Mouse (Mus musculus) testis, adult 2 months (tissue): ENCODE results near the gene Ric8b. TPM values are rescaled to one million over a fixed set of nuclear protein-coding genes. Genes with fewer than 3 reads are reported as not detected.
A peak's percentile ranks its signal among the peaks of the same experiment; 100 is the strongest.

ENCODE experiments used
- H3K27ac ChIP-seq: fragments of 200-500 bp; 2 replicates; pipeline ENCODE4 v1.5.1; 2012; ENCODE audit warnings: low read depth, low read length; ENCODE audit not compliant: control insufficient read depth, insufficient read depth
- H3K27me3 ChIP-seq: fragments of 200-500 bp; 2 replicates; pipeline ENCODE4 v1.6.1; 2012; ENCODE audit warnings: mild to moderate bottlenecking, low read length, moderate library complexity; ENCODE audit not compliant: control insufficient read depth, insufficient read depth
- H3K36me3 ChIP-seq: fragments of 200-500 bp; 2 replicates; pipeline ENCODE4 v1.6.1; 2012; ENCODE audit warnings: mild to moderate bottlenecking, low read length; ENCODE audit not compliant: control insufficient read depth, insufficient read depth
- H3K4me1 ChIP-seq: fragments of 200-500 bp; 2 replicates; pipeline ENCODE4 v1.6.1; 2012; ENCODE audit warnings: low read length; ENCODE audit not compliant: control insufficient read depth, insufficient read depth
- H3K4me3 ChIP-seq: fragments of 200-500 bp; 2 replicates; pipeline ENCODE4 v1.5.1; 2012; ENCODE audit warnings: low read depth, mild to moderate bottlenecking, low read length, moderate library complexity, mixed read lengths; ENCODE audit not compliant: control insufficient read depth
- CTCF ChIP-seq: fragments of 200-500 bp; IDR thresholded peaks from 2 replicates; pipeline ENCODE4 v1.5.1; 2012; ENCODE audit warnings: low read depth, mild to moderate bottlenecking, inconsistent platforms, low read length, moderate library complexity; ENCODE audit not compliant: control insufficient read depth, insufficient read depth, insufficient replicate concordance
- POLR2A ChIP-seq: fragments of 200-500 bp; IDR thresholded peaks from 2 replicates; pipeline ENCODE4 v1.6.1; 2012; ENCODE audit warnings: low read depth, mild to moderate bottlenecking, inconsistent platforms, low read length, moderate library complexity; ENCODE audit not compliant: control insufficient read depth
- polyA plus RNA-seq: library from polyadenylated mRNA; depleted of rRNA; stranded (reverse); fragments of >200 nt; gene quantifications from 2 replicates; pipeline ENCODE4 v1.2.3, GENCODE M21; 2012; rRNA removed

The Ric8b gene
- polyA plus RNA-seq = 3.0 and 3.4 TPM in 2 replicates

DNA sequence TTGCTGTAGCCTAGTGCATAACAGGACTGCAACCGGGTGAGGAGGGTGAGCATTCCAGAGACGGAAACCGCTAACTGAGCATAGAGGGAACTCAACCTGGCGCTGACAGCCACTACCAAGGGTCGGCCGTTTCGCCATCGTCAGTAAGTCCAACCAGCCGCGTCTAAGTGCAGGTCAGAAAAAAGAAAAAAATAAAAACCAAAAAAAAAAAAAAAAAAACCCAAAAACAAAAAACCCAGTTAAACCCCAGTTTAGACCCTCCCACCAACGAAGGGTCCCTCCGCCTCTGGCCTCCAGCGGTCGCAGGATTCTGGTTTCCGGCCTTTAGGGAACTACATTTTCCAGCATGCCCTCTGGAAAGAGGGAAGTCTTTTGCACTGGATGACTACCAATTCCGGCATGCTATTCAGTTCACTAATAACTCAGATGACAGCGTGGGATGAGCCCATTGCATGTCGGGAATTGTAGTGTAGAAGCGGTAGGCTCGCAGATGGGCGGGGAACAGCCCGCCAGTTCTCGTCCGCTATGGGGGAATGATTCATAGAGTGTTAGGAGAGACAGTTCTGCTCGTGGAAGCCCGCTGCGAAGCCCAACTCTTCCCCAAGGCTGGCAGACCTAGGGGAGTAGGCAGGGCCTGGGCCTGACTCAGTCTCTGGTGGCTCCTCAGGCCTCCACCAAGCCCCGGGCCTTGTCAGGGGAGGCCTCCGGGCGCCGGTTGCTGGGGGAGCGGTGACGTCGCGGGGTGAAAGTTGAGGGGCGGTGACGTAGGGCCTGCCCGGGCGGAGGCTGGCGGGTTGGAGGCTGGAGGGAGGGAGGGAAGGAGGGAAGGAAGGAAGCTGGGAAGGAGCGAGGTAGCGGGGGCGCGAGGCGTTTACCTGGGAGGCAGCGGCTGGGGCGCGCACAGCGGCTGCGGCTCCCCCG is at the start of gene Ric8b:
Ric8b (plus strand) TSS at position 807 of the 921 bp plus-strand sequence.
- H3K27me3 ChIP-seq = no peaks in the 10 kb centered on the region
- peak within 1 kb of the TSS; percentile 98 for H3K4me3 ChIP-seq
- TF ChIP-seq CTCF = no peak
- TF ChIP-seq POLR2A = peak; percentile 46
- peaks cover 5% of the 10 kb centered on the region for H3K4me1 ChIP-seq
- H3K36me3 ChIP-seq = no peaks in the 10 kb centered on the region; the same call in 1 of the 2 replicates
- H3K27ac ChIP-seq = peak within 1 kb of the TSS; percentile 100

DNA sequence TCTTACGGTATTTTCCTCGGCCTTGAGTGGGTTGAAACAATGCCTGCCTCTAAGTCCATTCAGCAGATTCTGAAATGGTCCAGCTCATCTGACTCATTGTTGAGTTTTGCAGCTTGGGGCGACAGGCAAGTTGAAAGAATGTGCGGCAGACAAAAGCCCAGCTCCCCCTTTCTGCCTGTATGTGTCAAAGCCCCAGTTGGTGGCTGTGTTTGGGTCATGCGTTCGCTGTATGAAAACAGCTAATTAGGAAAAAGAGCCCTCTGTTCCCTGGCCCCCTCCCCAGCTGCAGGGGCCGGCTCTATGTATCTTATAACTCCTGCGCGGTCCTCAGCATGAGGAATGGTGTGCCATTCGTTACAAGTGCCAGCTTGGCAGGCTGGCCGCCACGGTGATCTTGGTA is 46.1 kb upstream of the Ric8b start:
- no peak overlapping the region for H3K27ac ChIP-seq
- H3K4me1 ChIP-seq = no peaks in the 10 kb centered on the region
- no peak overlapping the region for H3K4me3 ChIP-seq
- TF ChIP-seq POLR2A (no peak), CTCF (no peak)
- H3K36me3 ChIP-seq = no peaks in the 10 kb centered on the region; the same call in 1 of the 2 replicates
- H3K27me3 ChIP-seq = no peaks in the 10 kb centered on the region

DNA sequence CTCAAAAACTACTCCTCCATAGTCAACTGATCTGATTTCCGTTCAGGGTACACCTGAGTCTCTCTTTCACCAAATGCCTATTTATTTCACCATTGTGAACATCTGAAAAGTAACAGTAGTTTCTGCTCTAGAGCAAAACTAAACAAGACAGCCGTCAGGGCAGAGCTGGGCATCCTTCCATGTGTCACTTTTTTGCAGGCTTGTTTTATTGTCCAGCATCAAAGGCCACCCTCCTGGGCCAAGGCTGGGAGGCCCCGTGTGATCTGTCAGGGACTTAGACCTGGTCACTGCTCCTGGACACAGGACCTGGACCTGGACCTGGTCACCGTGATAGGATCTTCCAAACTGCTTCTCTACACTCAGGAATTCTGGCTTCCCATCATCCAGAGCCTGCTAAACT is 45.5 kb upstream of the Ric8b start:
- Histone ChIP-seq H3K27me3 (no peaks in the 10 kb centered on the region), H3K27ac (no peak overlapping the region), H3K4me3 (no peak overlapping the region), H3K36me3 (no peaks in the 10 kb centered on the region; the same call in 1 of the 2 replicates), H3K4me1 (no peaks in the 10 kb centered on the region)
- TF ChIP-seq POLR2A (no peak), CTCF (no peak)

DNA sequence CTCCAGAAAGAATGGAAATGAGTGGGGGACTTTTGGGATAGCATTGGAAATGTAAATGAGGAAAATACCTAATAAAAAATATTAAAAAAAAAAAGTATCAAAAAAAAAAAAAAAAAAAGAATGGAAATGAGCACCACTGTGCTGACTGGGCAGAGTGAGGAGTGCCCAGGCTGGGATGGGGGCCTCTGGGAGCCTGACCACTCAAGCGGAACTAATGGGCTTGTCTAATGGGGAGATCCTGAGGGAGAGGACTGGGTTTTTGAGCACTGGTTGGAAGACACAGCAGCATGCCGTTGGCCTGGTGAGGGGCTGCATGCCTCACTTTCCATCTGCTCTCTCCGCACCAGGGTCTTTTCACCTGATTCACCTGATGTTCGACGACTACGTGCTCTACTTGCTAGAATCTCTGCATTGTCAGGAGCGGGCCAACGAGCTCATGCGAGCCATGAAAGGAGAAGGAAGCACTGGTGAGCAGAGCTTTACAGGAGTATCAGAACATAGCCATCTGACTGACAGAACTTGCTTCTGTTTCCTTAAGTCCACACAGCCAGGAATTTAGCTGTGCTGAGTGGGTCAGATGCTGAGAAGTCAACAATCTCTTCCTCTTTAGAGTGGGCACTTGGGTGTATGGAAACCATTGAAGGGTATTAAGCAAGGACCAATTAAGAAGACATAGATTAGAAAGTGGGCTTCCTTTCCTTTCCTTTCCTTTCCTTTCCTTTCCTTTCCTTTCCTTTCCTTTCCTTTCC is 37.4 kb upstream of the Ric8b start:
- Histone ChIP-seq H3K27me3 (no peaks in the 10 kb centered on the region), H3K36me3 (no peaks in the 10 kb centered on the region; the same call in 1 of the 2 replicates), H3K4me3 (no peak overlapping the region), H3K4me1 (no peaks in the 10 kb centered on the region), H3K27ac (no peak overlapping the region)
- no peak for TF ChIP-seq CTCF
- TF ChIP-seq POLR2A = no peak

DNA sequence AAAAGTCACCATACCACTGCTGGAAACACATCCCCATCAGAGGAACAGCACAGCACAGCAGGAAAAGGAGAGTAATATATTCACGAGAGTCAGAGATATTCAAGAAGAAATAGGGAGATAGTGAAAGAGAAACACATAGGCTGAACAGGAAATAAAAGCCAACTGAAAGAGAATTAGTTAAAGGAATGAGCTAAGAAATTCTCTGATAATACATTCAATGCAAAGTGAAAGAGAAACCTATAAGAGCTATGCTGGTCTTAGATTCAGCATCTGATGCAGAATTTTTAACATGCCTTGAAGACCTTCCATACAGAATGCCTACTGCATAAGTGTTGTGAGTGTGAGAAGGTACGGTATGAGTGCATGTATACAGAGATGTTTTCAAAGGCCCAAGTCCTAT is 34.9 kb upstream of the Ric8b start:
- Histone ChIP-seq H3K27me3 (no peaks in the 10 kb centered on the region), H3K4me3 (no peak overlapping the region), H3K36me3 (no peaks in the 10 kb centered on the region; the same call in 1 of the 2 replicates), H3K4me1 (no peaks in the 10 kb centered on the region), H3K27ac (no peak overlapping the region)
- TF ChIP-seq POLR2A (no peak), CTCF (no peak)

DNA sequence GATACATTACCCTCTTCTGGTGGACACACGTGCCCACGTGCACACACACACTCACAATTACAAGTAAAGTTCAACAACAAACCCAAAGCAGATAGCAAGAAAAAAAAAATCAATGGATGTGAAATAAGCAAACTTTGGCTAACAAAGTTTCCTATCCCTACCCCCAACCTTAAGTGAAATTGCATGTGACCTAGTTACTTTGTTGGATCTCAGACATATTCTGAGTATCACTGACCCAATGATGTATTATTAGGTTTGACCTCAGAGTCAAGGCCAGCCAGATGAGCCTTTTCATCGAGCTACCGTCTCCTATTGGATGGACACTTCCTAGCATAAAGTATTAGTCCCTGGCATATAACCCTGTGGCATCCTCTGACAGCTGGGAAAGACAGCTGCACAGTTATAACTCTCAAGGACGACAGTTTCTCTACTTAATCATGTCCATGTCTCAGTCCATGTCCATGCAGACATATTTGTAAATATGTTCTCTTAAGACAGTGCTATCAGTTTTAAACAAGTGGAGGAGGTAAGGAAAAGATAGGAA is 32.0 kb upstream of the Ric8b start:
- no peak overlapping the region for H3K27ac ChIP-seq
- H3K4me3 ChIP-seq = no peak overlapping the region
- H3K4me1 ChIP-seq = no peaks in the 10 kb centered on the region
- H3K36me3 ChIP-seq = no peaks in the 10 kb centered on the region; the same call in 1 of the 2 replicates
- no peaks in the 10 kb centered on the region for H3K27me3 ChIP-seq
- TF ChIP-seq CTCF (no peak), POLR2A (no peak)

DNA sequence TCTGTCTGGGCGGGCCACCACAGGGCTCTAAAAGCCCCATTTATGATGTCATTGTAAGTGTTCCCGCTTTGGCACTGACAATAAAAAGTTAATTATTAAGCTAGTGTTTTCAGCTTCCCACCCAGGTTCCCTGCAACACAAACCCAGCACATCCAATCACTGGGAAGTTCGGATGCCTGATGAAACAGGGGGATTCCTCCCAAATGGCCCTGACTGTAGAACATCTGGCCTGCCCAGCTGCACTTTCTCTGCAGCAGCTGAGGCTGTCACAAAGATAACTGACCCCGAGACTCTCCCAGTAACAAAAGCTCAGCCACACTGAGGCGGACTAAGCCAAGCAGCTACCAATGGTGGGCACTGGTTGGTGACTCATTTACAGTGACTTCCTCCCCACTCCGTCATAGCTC is 31.2 kb upstream of the Ric8b start:
- no peaks in the 10 kb centered on the region; the same call in 1 of the 2 replicates for H3K36me3 ChIP-seq
- H3K27ac ChIP-seq = no peak overlapping the region
- H3K4me1 ChIP-seq = no peaks in the 10 kb centered on the region
- H3K27me3 ChIP-seq = no peaks in the 10 kb centered on the region
- no peak overlapping the region for H3K4me3 ChIP-seq
- TF ChIP-seq CTCF = no peak
- no peak for TF ChIP-seq POLR2A
